Mouse (Mus musculus) liver, embryonic 14.5 days (tissue): Measurements from ENCODE around the gene Jaml.

Source experiments
- CTCF ChIP-seq: IDR thresholded peaks from 2 replicates; pipeline ENCODE4 v1.5.1; 2016; ENCODE audit warnings: antibody characterized with exemption, low read depth, control low read depth
- EP300 ChIP-seq: IDR thresholded peaks from 2 replicates; pipeline ENCODE4 v1.6.1; 2016; ENCODE audit warnings: antibody characterized with exemption, low read depth

- no peak for TF ChIP-seq EP300
- no peak for TF ChIP-seq CTCF
Measured at GRCm38 (mm10) chr9:45140945-45141344, 62.0 kb downstream of the Jaml start.
